Mouse (Mus musculus) limb, embryonic 11.5 days (tissue): ENCODE data around the gene Kcnj5. TPM values are rescaled to one million over a fixed set of nuclear protein-coding genes. Genes with fewer than 3 reads are reported as not detected.

Source experiments
- ATAC-seq: fragments of 200-750 bp; cut with Nextera tagmentation; 2 replicates; pipeline ENCODE4 v1.8.0; 2017; ENCODE audit warnings: low read depth; ENCODE audit not compliant: insufficient number of reproducible peaks, low FRiP score, low TSS enrichment
- DNase-seq: peaks from one replicate; pipeline ENCODE4 v3.0.0-alpha.2; 2015; ENCODE audit warnings: low spot score
- H3K27ac ChIP-seq: fragments of 300-500 bp; sonication (generic); replicated peaks from 2 replicates; pipeline ENCODE4 v1.5.1; 2014; ENCODE audit warnings: low read depth, mild to moderate bottlenecking, low read length
- H3K27me3 ChIP-seq: fragments of 300-500 bp; sonication (generic); 2 replicates; pipeline ENCODE4 v1.6.1; 2014; ENCODE audit warnings: mild to moderate bottlenecking, low read length, mixed read lengths; ENCODE audit not compliant: control insufficient read depth, insufficient read depth
- H3K36me3 ChIP-seq: fragments of 300-500 bp; sonication (generic); 2 replicates; pipeline ENCODE4 v1.6.1; 2014; ENCODE audit warnings: mild to moderate bottlenecking, low read length, moderate library complexity, mixed read lengths; ENCODE audit not compliant: control insufficient read depth, insufficient read depth
- H3K4me1 ChIP-seq: fragments of 300-500 bp; sonication (generic); 2 replicates; pipeline ENCODE4 v1.6.1; 2014; ENCODE audit warnings: low read length, mixed read lengths; ENCODE audit not compliant: control insufficient read depth, insufficient read depth
- H3K4me2 ChIP-seq: fragments of 300-500 bp; sonication (generic); 2 replicates; pipeline ENCODE4 v1.6.1; 2014; ENCODE audit warnings: low read depth, mild to moderate bottlenecking, moderate library complexity; ENCODE audit not compliant: severe bottlenecking
- H3K4me3 ChIP-seq: fragments of 300-500 bp; sonication (generic); 2 replicates; pipeline ENCODE4 v1.5.1; 2014; ENCODE audit warnings: low read depth, low read length
- H3K9ac ChIP-seq: fragments of 300-500 bp; sonication (generic); 2 replicates; pipeline ENCODE4 v1.6.1; 2014; ENCODE audit warnings: mild to moderate bottlenecking, low read length
- H3K9me3 ChIP-seq: fragments of 300-500 bp; sonication (generic); 2 replicates; pipeline ENCODE4 v1.6.1; 2016; ENCODE audit warnings: low read length; ENCODE audit not compliant: control insufficient read depth
- WGBS: fragments of 180-500 bp; shearing (Covaris S2); extraction: QIAGEN DNeasy Blood & Tissue Kit; methylation state at CpG from one replicate; pipeline ENCODE4 v1.1.7; 2014; 5-methylcytosine and 5-hydroxymethylcytosine counted together
- polyA plus RNA-seq: library from polyadenylated mRNA; unstranded; fragments of >200 nt; fragmentation: Nextera tagmentation; extraction: Ambion mirVana; gene quantifications from 2 replicates; pipeline ENCODE4 v1.2.1, GENCODE M21; 2014

The Kcnj5 gene
- polyA plus RNA-seq, 1 experiment from 2014 or later: 0.35 TPM

DNA sequence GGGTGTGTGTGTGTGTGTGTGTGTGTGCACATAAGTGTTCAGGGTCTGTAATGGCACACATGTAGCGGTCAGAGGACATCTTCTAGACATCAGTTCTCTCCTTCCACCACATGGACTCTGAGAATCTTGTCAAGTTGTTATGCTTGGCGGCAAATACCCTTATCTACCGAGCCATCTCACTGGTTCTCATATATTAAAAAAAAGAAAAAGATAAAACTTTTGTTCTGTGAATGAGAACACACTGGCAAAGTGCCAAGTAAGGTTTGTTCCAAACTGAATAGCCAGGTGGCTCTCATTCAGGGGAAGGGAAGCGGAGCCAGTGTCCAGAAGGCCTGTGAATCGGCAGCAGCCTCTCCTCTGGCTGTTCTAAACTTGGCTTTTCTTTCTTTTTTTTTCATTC lies 66.1 kb downstream of the Kcnj5 start:
- Histone ChIP-seq H3K27ac (no peak overlapping the region), H3K4me2 (no peak overlapping the region), H3K27me3 (no peaks in the 10 kb centered on the region), H3K9ac (no peak overlapping the region), H3K4me1 (no peaks in the 10 kb centered on the region), H3K4me3 (no peak overlapping the region), H3K9me3 (no peaks in the 10 kb centered on the region), H3K36me3 (no peaks in the 10 kb centered on the region)
- 91% methylated on average over 5 of the region's 5 CpGs for WGBS
- DNase-seq: no peak
- ATAC-seq: no peak

DNA sequence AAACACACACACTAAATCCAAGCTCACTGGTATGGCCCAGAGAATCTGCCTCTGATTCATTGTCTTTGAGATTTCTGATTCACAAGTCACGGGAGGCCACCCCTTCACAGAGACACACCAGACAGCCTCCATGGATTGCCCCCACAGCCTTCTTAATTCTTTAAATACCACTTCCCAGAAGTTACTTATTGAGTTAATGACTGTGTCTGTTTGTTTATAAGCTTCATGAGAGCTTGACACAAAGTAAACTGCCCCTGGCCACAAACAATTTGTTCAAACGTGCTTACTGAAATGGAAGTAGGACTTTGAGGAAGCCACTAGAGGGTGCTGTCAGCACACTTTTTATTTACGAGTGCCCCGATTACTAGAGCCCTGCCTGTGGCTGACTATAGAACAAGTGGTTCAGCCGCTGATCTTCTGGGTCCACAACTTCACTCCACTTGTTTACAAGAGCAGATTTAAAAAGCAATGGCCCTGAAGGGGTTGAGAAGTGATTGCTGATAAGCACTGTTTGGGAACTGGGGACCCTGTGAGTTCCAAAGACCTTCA lies 72.2 kb downstream of the Kcnj5 start:
- peak; percentile 82 for DNase-seq
- no peak overlapping the region for H3K4me3 ChIP-seq
- H3K27ac ChIP-seq: no peak overlapping the region
- H3K27me3 ChIP-seq: no peaks in the 10 kb centered on the region
- no peak; the same call in 1 of the 2 replicates for ATAC-seq
- H3K4me2 ChIP-seq: no peak overlapping the region
- H3K4me1 ChIP-seq: no peaks in the 10 kb centered on the region
- H3K9me3 ChIP-seq: no peaks in the 10 kb centered on the region
- WGBS: 11% methylated on average over 5 of the region's 5 CpGs
- no peak overlapping the region for H3K9ac ChIP-seq
- H3K36me3 ChIP-seq: no peaks in the 10 kb centered on the region

Other genes with a start within 250 kb of the Kcnj5 start
- 5.3 and 7.8 TPM in 2 replicates for gene Arhgap32, start 228.2 kb downstream of the Kcnj5 start, polyA plus RNA-seq
- not detected in 2 replicates for gene Kcnj1, start 28.1 kb upstream of the Kcnj5 start, polyA plus RNA-seq
- gene Fli1, start 198.5 kb upstream of the Kcnj5 start, polyA plus RNA-seq: 62.2 and 68.3 TPM in 2 replicates